Mouse (Mus musculus) bone marrow, adult 2 months (tissue): ENCODE data around the gene Gng2.

Experiments used
- CTCF ChIP-seq: fragments of 200-500 bp; IDR thresholded peaks from 2 replicates; pipeline ENCODE4 v1.5.1; 2011; ENCODE audit warnings: low read length, control low read depth; ENCODE audit not compliant: control insufficient read depth, insufficient read depth
- POLR2A ChIP-seq: fragments of 200-500 bp; IDR thresholded peaks from 2 replicates; pipeline ENCODE4 v1.6.1; 2011; ENCODE audit warnings: low read depth, mild to moderate bottlenecking, control low read depth, low read length, borderline replicate concordance; ENCODE audit not compliant: control insufficient read depth

- TF ChIP-seq CTCF (no peak), POLR2A (no peak)
These were observed 9.9 kb downstream of the Gng2 start for GRCm38 (mm10) chr14:19967482-19967881.
